Comparison of ENCODE assay signal across 8 mouse cellular contexts in genomic region chr1:91299707-91300426, GRCm38 (mm10). TPM values are rescaled to one million over a fixed set of nuclear protein-coding genes. Genes with fewer than 3 reads are reported as not detected.
DNase-seq lines count a peak whose midpoint lies in the region; ATAC-seq lines count a peak whose summit lies in the region.

No protein-coding gene starts in this region.

- no peaks in the 10 kb centered on the region for H3K27me3 ChIP-seq in megakaryocyte, embryonic 14.5 days (replicated peaks)
- H3K27me3 ChIP-seq in embryonic facial prominence, embryonic 13.5 days: no peaks in the 10 kb centered on the region
- no peaks in the 10 kb centered on the region for H3K27me3 ChIP-seq in kidney, embryonic 15.5 days
- H3K27me3 ChIP-seq in forebrain, embryonic 11.5 days (ENCODE audit: control insufficient read depth, insufficient read depth, low read length): no peaks in the 10 kb centered on the region

- peaks cover 52% of the 10 kb centered on the region for H3K36me3 ChIP-seq in megakaryocyte, embryonic 14.5 days (replicated peaks; ENCODE audit: low read length)
- peaks cover 12% of the 10 kb centered on the region for H3K36me3 ChIP-seq in embryonic facial prominence, embryonic 13.5 days
- H3K36me3 ChIP-seq in kidney, embryonic 15.5 days: peaks cover 11% of the 10 kb centered on the region; the same call in 1 of the 2 replicates
- no peaks in the 10 kb centered on the region for H3K36me3 ChIP-seq in forebrain, embryonic 11.5 days (ENCODE audit: control insufficient read depth, insufficient read depth, low read length)

- ATAC-seq in megakaryocyte, adult 5-6 weeks (ENCODE audit: poor library complexity, severe bottlenecking): no peak
- ATAC-seq in embryonic facial prominence, embryonic 13.5 days (ENCODE audit: insufficient number of reproducible peaks, insufficient read depth, low FRiP score, low TSS enrichment, low read depth): no peak
- no peak for ATAC-seq in kidney, embryonic 15.5 days (replicated peaks; ENCODE audit: low FRiP score)
- ATAC-seq in forebrain, embryonic 11.5 days (replicated peaks; ENCODE audit: low FRiP score): no peak
- no peak for ATAC-seq in monocyte, adult 5-6 weeks (replicated peaks; ENCODE audit: insufficient number of reproducible peaks, low FRiP score, low TSS enrichment, poor library complexity, severe bottlenecking)

- H3K9me3 ChIP-seq in megakaryocyte, embryonic 14.5 days: 0 out of 2 replicates have a peak, but pooled peaks cover 6% of the 10 kb centered on the region
- H3K9me3 ChIP-seq in embryonic facial prominence, embryonic 13.5 days: no peaks in the 10 kb centered on the region
- no peaks in the 10 kb centered on the region for H3K9me3 ChIP-seq in kidney, embryonic 15.5 days (replicated peaks)
- no peaks in the 10 kb centered on the region for H3K9me3 ChIP-seq in forebrain, embryonic 11.5 days (ENCODE audit: control insufficient read depth, low read length)

- peak overlapping the region; percentile 18 for H3K4me3 ChIP-seq in megakaryocyte, embryonic 14.5 days (replicated peaks)
- no peak overlapping the region for H3K4me3 ChIP-seq in embryonic facial prominence, embryonic 13.5 days
- no peak overlapping the region for H3K4me3 ChIP-seq in kidney, embryonic 15.5 days (replicated peaks)
- no peak overlapping the region for H3K4me3 ChIP-seq in forebrain, embryonic 11.5 days (ENCODE audit: low read depth, low read length)

- no peak overlapping the region for H3K27ac ChIP-seq in embryonic facial prominence, embryonic 13.5 days
- 0 out of 2 replicates have a peak overlapping the region, but pooled peaks have one; percentile 1 for H3K27ac ChIP-seq in kidney, embryonic 15.5 days
- no peak overlapping the region for H3K27ac ChIP-seq in forebrain, embryonic 11.5 days (ENCODE audit: low read depth, low read length)

- peak; percentile 20 for DNase-seq in mesoderm, embryonic 11.5 days (ENCODE audit: low read depth, low spot score)
- DNase-seq in forebrain, embryonic 11.5 days (ENCODE audit: low spot score): no peak
- no peak for DNase-seq in right cerebral cortex, adult 2 months (ENCODE audit: low spot score in 2 of 2)

- peaks cover 63% of the 10 kb centered on the region for H3K4me1 ChIP-seq in megakaryocyte, embryonic 14.5 days
- peaks cover 8% of the 10 kb centered on the region for H3K4me1 ChIP-seq in embryonic facial prominence, embryonic 13.5 days
- H3K4me1 ChIP-seq in kidney, embryonic 15.5 days: peaks cover 39% of the 10 kb centered on the region
- H3K4me1 ChIP-seq in forebrain, embryonic 11.5 days (replicated peaks; ENCODE audit: control insufficient read depth, insufficient read depth, low read length): 0 out of 2 replicates have a peak, but pooled peaks cover 2% of the 10 kb centered on the region

- no peak overlapping the region for H3K9ac ChIP-seq in embryonic facial prominence, embryonic 13.5 days
- H3K9ac ChIP-seq in kidney, embryonic 15.5 days: no peak overlapping the region
- H3K9ac ChIP-seq in forebrain, embryonic 11.5 days (ENCODE audit: low read length): no peak overlapping the region

- 0 out of 2 replicates have a peak overlapping the region, but pooled peaks have one; percentile 79 for H3K4me2 ChIP-seq in embryonic facial prominence, embryonic 13.5 days
- no peak overlapping the region for H3K4me2 ChIP-seq in kidney, embryonic 15.5 days
- H3K4me2 ChIP-seq in forebrain, embryonic 11.5 days (ENCODE audit: low read depth, low read length, severe bottlenecking): no peak overlapping the region

- 78% methylated on average over 5 of the region's 5 CpGs for WGBS in embryonic facial prominence, embryonic 13.5 days
- 65% methylated on average over 5 of the region's 5 CpGs for WGBS in kidney, embryonic 15.5 days
- WGBS in forebrain, embryonic 11.5 days: 85% methylated on average over 5 of the region's 5 CpGs

RNA-seq across cellular contexts. Expression of gene Scly, which starts 1.7 kb away (rescaled TPM):
- polyA plus RNA-seq in megakaryocyte, embryonic 14.5 days (2012; ENCODE audit: insufficient read depth, low replicate concordance): 13.6 and 18.3 TPM in 2 replicates
- 10.9 and 12.9 TPM in 2 replicates for total RNA-seq in megakaryocyte, adult 5-6 weeks (2015)
- 15.3 and 16.8 TPM in 2 replicates for total RNA-seq in megakaryocyte, adult 5-6 weeks (2017)
- 11.3 and 11.5 TPM in 2 replicates for polyA plus RNA-seq in embryonic facial prominence, embryonic 13.5 days (2015; fragmentation: Nextera tagmentation; extraction: Ambion mirVana)
- 21.7 and 22.2 TPM in 2 replicates for polyA plus RNA-seq in kidney, embryonic 15.5 days (2015; fragmentation: Nextera tagmentation; extraction: Ambion mirVana)
- 14.2 and 17.0 TPM in 2 replicates for polyA plus RNA-seq in forebrain, embryonic 11.5 days (2014; fragmentation: Nextera tagmentation; extraction: Ambion mirVana)
- total RNA-seq in monocyte, adult 5-6 weeks (2017): 18.4 to 25.4 TPM (median 25.1 TPM) in 3 replicates

RNA-seq across cellular contexts. Expression of gene Espnl, which starts 22.0 kb away (rescaled TPM):
- polyA plus RNA-seq in megakaryocyte, embryonic 14.5 days (2012; ENCODE audit: insufficient read depth, low replicate concordance): 0.23 and 0.50 TPM in 2 replicates
- not detected in 2 replicates for total RNA-seq in megakaryocyte, adult 5-6 weeks (2015)
- not detected in 2 replicates for total RNA-seq in megakaryocyte, adult 5-6 weeks (2017)
- not detected in 2 replicates for polyA plus RNA-seq in embryonic facial prominence, embryonic 13.5 days (2015; fragmentation: Nextera tagmentation; extraction: Ambion mirVana)
- 0.06 and 0.10 TPM in 2 replicates for polyA plus RNA-seq in kidney, embryonic 15.5 days (2015; fragmentation: Nextera tagmentation; extraction: Ambion mirVana)
- 0.04 and 0.08 TPM in 2 replicates for polyA plus RNA-seq in forebrain, embryonic 11.5 days (2014; fragmentation: Nextera tagmentation; extraction: Ambion mirVana)
- total RNA-seq in monocyte, adult 5-6 weeks (2017): not detected in 3 replicates

RNA-seq across cellular contexts. Expression of gene Ube2f, which starts 49.8 kb away (rescaled TPM):
- polyA plus RNA-seq in megakaryocyte, embryonic 14.5 days (2012; ENCODE audit: insufficient read depth, low replicate concordance): 4.9 and 13.4 TPM in 2 replicates
- total RNA-seq in megakaryocyte, adult 5-6 weeks (2015): 94.5 and 117 TPM in 2 replicates
- 59.1 and 63.1 TPM in 2 replicates for total RNA-seq in megakaryocyte, adult 5-6 weeks (2017)
- polyA plus RNA-seq in embryonic facial prominence, embryonic 13.5 days (2015; fragmentation: Nextera tagmentation; extraction: Ambion mirVana): 70.5 and 73.8 TPM in 2 replicates
- polyA plus RNA-seq in kidney, embryonic 15.5 days (2015; fragmentation: Nextera tagmentation; extraction: Ambion mirVana): 72.6 and 77.9 TPM in 2 replicates
- 78.9 and 84.7 TPM in 2 replicates for polyA plus RNA-seq in forebrain, embryonic 11.5 days (2014; fragmentation: Nextera tagmentation; extraction: Ambion mirVana)
- total RNA-seq in monocyte, adult 5-6 weeks (2017): 75.0 to 85.6 TPM (median 83.2 TPM) in 3 replicates

RNA-seq across cellular contexts. Expression of gene Klhl30, which starts 50.9 kb away (rescaled TPM):
- polyA plus RNA-seq in megakaryocyte, embryonic 14.5 days (2012; ENCODE audit: insufficient read depth, low replicate concordance): not detected in 2 replicates
- not detected in 2 replicates for total RNA-seq in megakaryocyte, adult 5-6 weeks (2015)
- total RNA-seq in megakaryocyte, adult 5-6 weeks (2017): 0.11 TPM in 1 of 2 replicates, not detected in the other
- polyA plus RNA-seq in embryonic facial prominence, embryonic 13.5 days (2015; fragmentation: Nextera tagmentation; extraction: Ambion mirVana): 0.97 and 1.1 TPM in 2 replicates
- polyA plus RNA-seq in kidney, embryonic 15.5 days (2015; fragmentation: Nextera tagmentation; extraction: Ambion mirVana): 0.53 and 0.73 TPM in 2 replicates
- polyA plus RNA-seq in forebrain, embryonic 11.5 days (2014; fragmentation: Nextera tagmentation; extraction: Ambion mirVana): not detected in 2 replicates
- 1.2 to 11.7 TPM (median 3.0 TPM) in 3 replicates for total RNA-seq in monocyte, adult 5-6 weeks (2017)
